ENCODE assay signal across 8 mouse cellular contexts in genomic region chr17:84626276-84626856, GRCm38 (mm10). TPM values are rescaled to one million over a fixed set of nuclear protein-coding genes. Genes with fewer than 3 reads are reported as not detected.
DNase-seq lines count a peak whose midpoint lies in the region; ATAC-seq lines count a peak whose summit lies in the region.

Dync2li1 (plus strand) TSS chr17:84626496.

- H3K4me1 ChIP-seq in hindbrain, embryonic 13.5 days (replicated peaks), result peaks cover 6% of the 10 kb centered on the region

- peak; percentile 98 for ATAC-seq in hindbrain, embryonic 13.5 days (ENCODE audit: low FRiP score)

- no peaks in the 10 kb centered on the region for H3K9me3 ChIP-seq in hindbrain, embryonic 13.5 days

- under 1% methylated on average over 25 of the region's 25 CpGs for WGBS in hindbrain, embryonic 13.5 days

- no peaks in the 10 kb centered on the region for H3K27me3 ChIP-seq in hindbrain, embryonic 13.5 days

- H3K4me2 ChIP-seq in hindbrain, embryonic 13.5 days, result peak within 1 kb of the TSS; percentile 57

- peak within 1 kb of the TSS; percentile 73 for H3K9ac ChIP-seq in hindbrain, embryonic 13.5 days

- H3K36me3 ChIP-seq in hindbrain, embryonic 13.5 days, result no peaks in the 10 kb centered on the region

- peak; percentile 82 for DNase-seq in T-cell, adult 2 months (ENCODE audit: low spot score)
- peak; percentile 88 to 95 for DNase-seq in cerebellum, postnatal 25 days
- DNase-seq in frontal cortex, postnatal 14 days (ENCODE audit: low spot score in 2 of 2), result peak; percentile 81 to 89
- peak; percentile 88 to 93 for DNase-seq in layer of hippocampus, postnatal 14 days (ENCODE audit: low spot score in 2 of 2)
- DNase-seq in lung, postnatal 10 days, result peak; percentile 92
- DNase-seq in ovary, postnatal 14 days (ENCODE audit: low spot score), result peak; percentile 76
- peak; percentile 75 to 83 for DNase-seq in thymus, postnatal 10 days (ENCODE audit: low spot score in 2 of 2)

- peak within 1 kb of the TSS; percentile 60 for H3K4me3 ChIP-seq in hindbrain, embryonic 13.5 days

- H3K27ac ChIP-seq in hindbrain, embryonic 13.5 days, result peak within 1 kb of the TSS; percentile 73

RNA-seq across cellular contexts. Expression of gene Dync2li1, which starts in this region (rescaled TPM):
- polyA plus RNA-seq in hindbrain, embryonic 13.5 days (2015; fragmentation: Nextera tagmentation; extraction: Ambion mirVana), result 33.2 and 36.9 TPM in 2 replicates
- total RNA-seq in layer of hippocampus, postnatal 14 days (2021), result 10 to 100 TPM; 21.7 to 23.5 TPM

Comparison
In these comparisons a context has a peak if more than half of its experiments do, and no peak if none do; other contexts are left out.
1. Peak in every context shown above with its lines: DNase-seq, ATAC-seq, H3K4me3 ChIP-seq and H3K27ac ChIP-seq.